Mouse (Mus musculus) thymus, adult 2 months (tissue): ENCODE results near the gene Tspan7. TPM values are rescaled to one million over a fixed set of nuclear protein-coding genes. Genes with fewer than 3 reads are reported as not detected.

Source experiments
- DNase-seq: peaks from one replicate; pipeline ENCODE4 v3.0.0; 2021
- H3K27ac ChIP-seq: fragments of 200-500 bp; 2 replicates; pipeline ENCODE4 v1.5.1; 2012; ENCODE audit warnings: low read length, control low read depth; ENCODE audit not compliant: control insufficient read depth, insufficient read depth
- H3K27me3 ChIP-seq: fragments of 200-500 bp; 2 replicates; pipeline ENCODE4 v1.6.1; 2012; ENCODE audit warnings: mild to moderate bottlenecking, low read length, moderate library complexity, mixed read lengths; ENCODE audit not compliant: control insufficient read depth, insufficient read depth
- H3K36me3 ChIP-seq: fragments of 200-500 bp; 2 replicates; pipeline ENCODE4 v1.6.1; 2012; ENCODE audit warnings: mild to moderate bottlenecking, low read length, moderate library complexity; ENCODE audit not compliant: control insufficient read depth, insufficient read depth
- H3K4me1 ChIP-seq: fragments of 200-500 bp; replicated peaks from 2 replicates; pipeline ENCODE4 v1.6.1; 2012; ENCODE audit warnings: low read length; ENCODE audit not compliant: control insufficient read depth, insufficient read depth
- H3K4me3 ChIP-seq: fragments of 200-500 bp; 2 replicates; pipeline ENCODE4 v1.5.1; 2012; ENCODE audit warnings: mild to moderate bottlenecking, low read length, control low read depth, moderate library complexity; ENCODE audit not compliant: control insufficient read depth, insufficient read depth
- CTCF ChIP-seq: fragments of 200-500 bp; IDR thresholded peaks from 2 replicates; pipeline ENCODE4 v1.5.1; 2012; ENCODE audit warnings: mild to moderate bottlenecking, control low read depth, low read length, moderate library complexity, borderline replicate concordance; ENCODE audit not compliant: control insufficient read depth, poor library complexity, insufficient read depth; ENCODE audit errors: extremely low read depth
- POLR2A ChIP-seq: fragments of 200-500 bp; IDR thresholded peaks from 2 replicates; pipeline ENCODE4 v1.6.1; 2012; ENCODE audit warnings: mild to moderate bottlenecking, low read length, control low read depth, moderate library complexity; ENCODE audit not compliant: control insufficient read depth, poor library complexity, insufficient read depth; ENCODE audit errors: extremely low read depth
- WGBS: fragments of 180-500 bp; shearing (Covaris S2); methylation state at CpG from one replicate; pipeline ENCODE4 v1.1.7; 2018; 5-methylcytosine and 5-hydroxymethylcytosine counted together
- polyA plus RNA-seq: library from polyadenylated mRNA; depleted of rRNA; stranded (reverse); fragments of >200 nt; gene quantifications from 2 replicates; pipeline ENCODE4 v1.2.3, GENCODE M21; 2012

Gene Tspan7
- polyA plus RNA-seq, 1 experiment = 23.4 TPM

DNA sequence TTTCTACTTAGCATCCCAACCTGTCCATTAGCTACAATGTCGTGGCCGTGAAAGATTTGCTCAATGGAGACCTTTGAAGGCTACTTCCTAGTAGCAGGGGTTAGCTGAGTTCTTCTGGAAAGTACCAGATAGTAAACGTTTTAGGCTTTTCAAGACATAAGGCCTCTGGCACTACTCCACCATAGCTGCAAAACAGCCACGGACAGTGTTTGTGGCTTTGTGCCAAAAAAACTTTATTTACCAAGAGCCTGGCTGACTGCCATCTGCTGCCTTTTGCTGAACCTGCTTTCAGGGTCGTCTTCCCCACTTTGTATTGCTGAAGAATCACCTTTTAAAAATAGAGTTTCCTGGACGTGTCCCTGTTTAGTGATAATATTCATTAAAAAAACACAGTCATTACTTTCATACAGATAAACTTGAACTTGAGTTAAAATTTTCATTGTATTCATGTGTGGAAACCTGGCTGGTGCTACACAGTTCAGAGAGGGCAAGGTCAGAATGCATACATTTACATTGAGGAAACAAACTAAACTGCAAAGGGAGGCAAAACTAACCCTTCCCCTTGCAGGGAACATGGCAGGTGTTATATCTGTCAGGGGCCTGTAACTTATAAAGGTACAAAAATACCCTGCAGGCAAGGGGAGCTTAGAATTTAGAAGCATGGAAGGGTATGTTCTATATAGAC, 54.7 kb downstream of the Tspan7 start:
- H3K4me3 ChIP-seq = no peak overlapping the region
- H3K4me1 ChIP-seq = no peaks in the 10 kb centered on the region
- TF ChIP-seq CTCF (no peak), POLR2A (no peak)
- no peak for DNase-seq
- H3K27me3 ChIP-seq = no peaks in the 10 kb centered on the region
- WGBS = 49% methylated on average over 6 of the region's 6 CpGs
- H3K27ac ChIP-seq = no peak overlapping the region
- H3K36me3 ChIP-seq = no peaks in the 10 kb centered on the region

DNA sequence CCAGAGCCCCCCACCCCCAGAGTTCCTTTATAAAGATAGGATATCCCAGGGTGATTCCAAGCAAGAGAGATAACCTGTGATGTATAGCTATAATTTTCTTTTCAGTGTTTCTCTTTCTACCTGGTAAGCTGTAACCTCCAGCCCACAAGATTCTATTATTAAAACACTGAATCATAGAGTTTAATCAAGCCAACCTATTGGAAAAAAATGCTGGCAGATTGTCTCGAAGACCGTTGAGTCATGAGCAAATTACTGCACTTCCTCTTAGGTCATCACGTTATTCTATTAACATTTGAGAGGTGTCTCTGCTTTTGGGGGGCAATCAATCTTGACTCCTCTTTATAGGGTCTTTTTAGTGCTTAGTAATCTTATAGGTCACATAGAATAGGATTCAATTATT, 61.9 kb downstream of the Tspan7 start:
- Histone ChIP-seq H3K4me1 (no peaks in the 10 kb centered on the region), H3K27me3 (no peaks in the 10 kb centered on the region), H3K36me3 (no peaks in the 10 kb centered on the region), H3K27ac (no peak overlapping the region), H3K4me3 (no peak overlapping the region)
- no peak for DNase-seq
- TF ChIP-seq POLR2A = no peak
- no peak for TF ChIP-seq CTCF
- WGBS = 80% methylated on average over 3 of the region's 3 CpGs

DNA sequence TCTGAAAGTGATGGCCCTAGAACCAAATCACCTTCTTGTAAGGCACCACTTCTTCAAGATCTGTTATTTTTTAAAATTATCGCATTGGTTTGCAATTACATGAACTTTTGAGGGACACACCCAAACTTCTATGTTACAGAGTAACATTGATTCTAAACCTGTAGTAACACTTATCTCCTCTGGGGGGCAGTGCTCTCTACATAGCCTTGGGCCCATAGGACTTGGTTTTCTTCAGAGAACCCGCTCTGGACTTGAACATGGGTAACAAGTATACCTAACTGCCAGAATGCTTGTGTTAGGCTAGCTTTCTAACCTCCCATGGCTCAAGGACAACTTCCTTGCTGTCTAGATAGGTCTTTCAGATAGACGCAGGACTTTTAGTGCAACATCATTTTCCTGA, 64.8 kb downstream of the Tspan7 start:
- no peak for DNase-seq
- WGBS = 85% methylated on average over 3 of the region's 3 CpGs
- H3K27me3 ChIP-seq = no peaks in the 10 kb centered on the region

DNA sequence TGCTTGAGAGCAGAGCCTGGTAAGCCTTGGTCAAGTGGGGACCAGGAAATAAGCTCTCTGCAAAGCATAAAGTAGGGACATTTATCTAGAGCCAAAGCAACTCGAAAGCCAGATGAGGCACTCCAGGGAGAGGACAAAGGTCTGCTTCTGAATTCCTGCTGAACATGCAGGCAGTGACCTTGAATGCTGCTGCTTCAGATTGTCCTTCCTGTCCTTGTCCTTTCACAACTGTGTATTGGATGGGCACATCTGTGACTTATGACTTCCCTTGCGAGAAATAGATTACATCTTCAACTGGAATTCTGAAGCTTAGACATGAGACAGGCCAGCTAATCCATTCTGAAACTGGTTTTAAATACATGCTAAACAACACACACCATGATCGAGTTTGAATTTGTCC, 71.9 kb downstream of the Tspan7 start:
- Histone ChIP-seq H3K4me1 (no peaks in the 10 kb centered on the region), H3K27me3 (no peaks in the 10 kb centered on the region), H3K4me3 (no peak overlapping the region), H3K36me3 (no peaks in the 10 kb centered on the region), H3K27ac (no peak overlapping the region)
- DNase-seq = no peak
- no peak for TF ChIP-seq CTCF
- TF ChIP-seq POLR2A = no peak
- WGBS = 84% methylated on average over 3 of the region's 3 CpGs

More for the DNA sequence above, 64.8 kb downstream of the Tspan7 start:
- no peak overlapping the region for H3K27ac ChIP-seq
- TF ChIP-seq POLR2A (no peak), CTCF (no peak)
- H3K4me1 ChIP-seq = no peaks in the 10 kb centered on the region
- H3K4me3 ChIP-seq = no peak overlapping the region
- H3K36me3 ChIP-seq = no peaks in the 10 kb centered on the region

DNA sequence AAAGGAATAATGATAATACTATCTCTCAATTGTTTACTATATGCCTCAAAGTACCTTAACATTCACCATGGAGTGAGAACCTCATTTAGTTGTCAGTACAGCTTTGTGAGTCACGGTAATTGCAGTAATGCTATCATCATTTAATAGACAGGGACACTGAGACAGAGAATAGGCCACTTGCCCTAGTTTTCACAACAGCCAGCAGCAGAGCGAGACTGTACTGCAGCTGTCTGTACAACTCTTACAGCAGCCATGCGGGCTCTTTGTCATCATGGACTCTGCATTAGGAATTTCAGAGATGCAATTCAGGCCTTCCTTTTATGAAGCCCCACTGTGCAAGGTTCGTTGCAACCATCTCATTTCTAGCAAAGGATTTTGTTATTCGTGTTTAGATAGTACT, 72.6 kb downstream of the Tspan7 start:
- no peak for DNase-seq
- Histone ChIP-seq H3K4me3 (no peak overlapping the region), H3K36me3 (no peaks in the 10 kb centered on the region), H3K27ac (no peak overlapping the region), H3K4me1 (no peaks in the 10 kb centered on the region), H3K27me3 (no peaks in the 10 kb centered on the region)
- WGBS = 91% methylated on average over 5 of the region's 5 CpGs
- TF ChIP-seq CTCF (no peak), POLR2A (no peak)

DNA sequence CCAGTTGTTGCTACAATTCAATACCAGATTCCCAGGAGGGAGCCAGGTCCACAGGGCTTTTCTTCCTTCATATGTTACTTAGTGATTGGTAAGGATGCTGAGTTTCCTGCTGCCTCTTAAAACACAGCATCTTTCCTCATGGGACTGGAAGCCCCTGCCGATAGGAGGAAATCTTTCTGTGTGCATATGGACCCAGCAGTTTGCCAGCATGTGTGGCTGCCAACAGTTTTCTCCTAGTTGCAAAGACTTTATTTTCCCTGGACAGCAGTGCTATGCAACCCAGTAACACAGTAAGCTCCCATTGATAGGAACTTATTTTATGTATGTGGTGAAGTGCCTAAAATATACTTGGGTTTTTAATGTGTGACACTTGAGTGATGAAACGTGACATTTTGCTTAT, 73.7 kb downstream of the Tspan7 start:
- 91% methylated on average over 2 of the region's 2 CpGs for WGBS
- TF ChIP-seq CTCF (no peak), POLR2A (no peak)

DNA sequence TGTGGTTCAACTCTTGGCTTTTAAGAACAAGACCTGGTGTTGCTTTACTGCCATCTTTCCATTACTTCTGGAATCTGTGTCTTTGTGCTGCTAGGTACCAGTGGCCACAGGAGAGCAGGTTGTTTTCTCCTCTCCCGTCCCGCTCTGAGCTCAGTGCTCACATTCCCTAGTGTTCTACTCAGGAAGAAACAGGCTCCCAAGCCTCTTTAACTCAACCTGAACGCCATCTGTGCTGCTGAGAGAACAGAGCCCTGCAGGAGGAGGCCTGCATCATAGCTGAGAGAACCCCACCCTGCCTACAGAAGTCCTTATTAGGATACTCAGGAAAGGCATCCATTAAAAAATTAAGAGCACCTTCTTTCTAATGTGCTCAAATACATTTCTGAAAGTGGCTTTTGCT, 80.9 kb downstream of the Tspan7 start:
- no peak overlapping the region for H3K27ac ChIP-seq
- no peak overlapping the region for H3K4me3 ChIP-seq
- DNase-seq = no peak
- TF ChIP-seq CTCF (no peak), POLR2A (no peak)
- H3K4me1 ChIP-seq = no peaks in the 10 kb centered on the region
- WGBS = 86% methylated on average over 3 of the region's 3 CpGs
- H3K36me3 ChIP-seq = no peaks in the 10 kb centered on the region
- no peaks in the 10 kb centered on the region for H3K27me3 ChIP-seq

More for the DNA sequence above, 73.7 kb downstream of the Tspan7 start:
- Histone ChIP-seq H3K4me3 (no peak overlapping the region), H3K36me3 (no peaks in the 10 kb centered on the region), H3K27ac (no peak overlapping the region), H3K27me3 (no peaks in the 10 kb centered on the region), H3K4me1 (no peaks in the 10 kb centered on the region)
- no peak for DNase-seq
